Mouse (Mus musculus): ENCODE results near the gene Krtap26-1.

DNA sequence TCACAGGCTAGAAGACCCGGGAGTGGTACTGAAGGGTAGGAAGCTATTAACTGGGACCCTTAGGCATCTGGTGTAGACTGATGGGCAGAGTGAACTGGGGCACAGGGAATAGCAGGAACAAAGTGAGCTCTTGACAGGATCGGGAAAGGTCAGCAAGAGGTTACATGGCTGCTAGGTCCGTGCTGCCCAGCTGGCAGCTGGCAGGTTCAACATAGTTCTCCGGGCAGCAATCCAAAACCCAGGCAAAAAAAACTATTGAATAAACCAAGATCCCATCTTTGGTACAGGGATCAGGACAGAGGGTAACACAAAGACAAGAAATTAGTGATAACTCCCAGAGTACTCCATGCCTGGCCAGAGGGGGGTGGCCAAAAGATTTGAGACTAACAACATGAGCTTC lies 12.5 kb downstream of the Krtap26-1 start:
- TF ChIP-seq CTCF (IDR thresholded peaks at IDR 0.05; ENCODE audit: borderline replicate concordance, insufficient read depth, low read depth, low read length) (no peak), POLR2A (IDR thresholded peaks at IDR 0.05; ENCODE audit: borderline replicate concordance, insufficient read depth, low read length) (no peak)
